Mouse (Mus musculus) myocyte (in vitro differentiated cells): ENCODE data around the gene Nbl1. TPM values are rescaled to one million over a fixed set of nuclear protein-coding genes. Genes with fewer than 3 reads are reported as not detected.

ENCODE experiments used
- H3K27me3 ChIP-seq: one replicate; pipeline ENCODE4 v1.6.1; 2011; ENCODE audit not compliant: control insufficient read depth, insufficient read depth, insufficient read length
- H3K36me3 ChIP-seq: one replicate; pipeline ENCODE4 v1.6.1; 2011; ENCODE audit not compliant: control insufficient read depth, insufficient read depth
- H3K4me2 ChIP-seq: one replicate; pipeline ENCODE4 v1.6.1; 2011; ENCODE audit warnings: low read depth, control low read depth
- H3K4me3 ChIP-seq: one replicate; pipeline ENCODE4 v1.5.1; 2011; ENCODE audit warnings: mild to moderate bottlenecking, control low read depth, moderate library complexity
- H3K79me2 ChIP-seq: one replicate; pipeline ENCODE4 v1.6.1; 2011; ENCODE audit not compliant: control insufficient read depth, insufficient read depth
- H3ac ChIP-seq: one replicate; pipeline ENCODE4 v1.6.1; 2011; ENCODE audit not compliant: control insufficient read depth, insufficient read length
- CEBPB ChIP-seq: IDR thresholded peaks from 2 replicates; pipeline ENCODE4 v1.6.1; 2011; ENCODE audit warnings: mild to moderate bottlenecking, moderate library complexity; ENCODE audit not compliant: poor library complexity, insufficient read depth, severe bottlenecking
- E2F4 ChIP-seq: IDR thresholded peaks from one replicate; pipeline ENCODE4 v1.6.1; 2011; ENCODE audit warnings: mild to moderate bottlenecking, control low read depth, moderate library complexity; ENCODE audit not compliant: insufficient read depth
- MAX ChIP-seq: IDR thresholded peaks from one replicate; pipeline ENCODE4 v1.6.1; 2011; ENCODE audit warnings: low read depth, mild to moderate bottlenecking, control low read depth
- MYOD1 ChIP-seq, 3 experiments: IDR thresholded peaks; one replicate each; pipeline ENCODE4 v1.6.1; 2011; ENCODE audit warnings: control low read depth in 2 of 3, low read depth in 2 of 3, mild to moderate bottlenecking in 2 of 3, moderate library complexity in 1 of 3; ENCODE audit not compliant: insufficient read length in 2 of 3, control insufficient read depth in 1 of 3
- MYOG ChIP-seq, 3 experiments: IDR thresholded peaks; one replicate each; pipeline ENCODE4 v1.6.1; 2011; ENCODE audit warnings: control low read depth in 2 of 3, low read depth in 2 of 3, mild to moderate bottlenecking in 2 of 3; ENCODE audit not compliant: insufficient read length in 2 of 3, control insufficient read depth in 1 of 3, insufficient read depth in 1 of 3
- POLR2A ChIP-seq: IDR thresholded peaks from one replicate; pipeline ENCODE4 v1.6.1; 2011; ENCODE audit warnings: low read depth, mild to moderate bottlenecking, control low read depth, moderate library complexity; ENCODE audit not compliant: insufficient read length
- POLR2AphosphoS2 ChIP-seq: IDR thresholded peaks from one replicate; pipeline ENCODE4 v1.6.1; 2011; ENCODE audit warnings: low read depth, control low read depth; ENCODE audit not compliant: insufficient read length
- REST ChIP-seq: IDR thresholded peaks from one replicate; pipeline ENCODE4 v1.6.1; 2011; ENCODE audit warnings: mild to moderate bottlenecking, control low read depth, moderate library complexity; ENCODE audit not compliant: insufficient read depth, insufficient read length
- SRF ChIP-seq: IDR thresholded peaks from one replicate; pipeline ENCODE4 v1.6.1; 2011; ENCODE audit warnings: low read depth; ENCODE audit not compliant: control insufficient read depth, insufficient read length
- TCF12 ChIP-seq: IDR thresholded peaks from one replicate; pipeline ENCODE4 v1.6.1; 2011; ENCODE audit warnings: mild to moderate bottlenecking, control low read depth; ENCODE audit not compliant: poor library complexity, insufficient read depth, severe bottlenecking
- TCF3 ChIP-seq: IDR thresholded peaks from one replicate; pipeline ENCODE4 v1.6.1; 2011; ENCODE audit warnings: low read depth, control low read depth; ENCODE audit not compliant: insufficient read length
- USF1 ChIP-seq: IDR thresholded peaks from one replicate; pipeline ENCODE4 v1.6.1; 2011; ENCODE audit warnings: low read depth, mild to moderate bottlenecking, control low read depth, moderate library complexity
- polyA plus RNA-seq: library from polyadenylated mRNA; unstranded; fragments of >200 nt; fragmentation: generic; extraction: Trizol; gene quantifications from one replicate; pipeline ENCODE4 v1.2.1, GENCODE M21; 2012; ENCODE audit warnings: missing spikeins

Gene Nbl1
- polyA plus RNA-seq, 1 experiment, result 42.2 TPM

- Histone ChIP-seq H3ac (no peak overlapping the region), H3K36me3 (no peaks in the 10 kb centered on the region), H3K79me2 (no peaks in the 10 kb centered on the region), H3K27me3 (peaks cover 10% of the 10 kb centered on the region), H3K4me3 (no peak overlapping the region), H3K4me2 (no peak overlapping the region)
- no peak for TF ChIP-seq MYOD1 (IDR thresholded peaks at IDR 0.05; ENCODE audit: control insufficient read depth in 1 of 3, insufficient read length in 2 of 3, low read depth in 2 of 3)
- TF ChIP-seq SRF, result no peak
- TF ChIP-seq MAX, result no peak
- TF ChIP-seq E2F4, result no peak
- TF ChIP-seq POLR2A, result no peak
- no peak for TF ChIP-seq REST
- TF ChIP-seq CEBPB, result no peak
- TF ChIP-seq TCF3, result no peak
- TF ChIP-seq POLR2AphosphoS2, result no peak
- TF ChIP-seq USF1, result no peak
- TF ChIP-seq TCF12, result no peak
- TF ChIP-seq MYOG (IDR thresholded peaks at IDR 0.05; ENCODE audit: control insufficient read depth in 1 of 3, insufficient read depth in 1 of 3, insufficient read length in 2 of 3, low read depth in 2 of 3), result no peak
Measured at GRCm38 (mm10) chr4:139054300-139054923, 38.4 kb downstream of the Nbl1 start.

- Histone ChIP-seq H3ac (no peak overlapping the region), H3K79me2 (no peaks in the 10 kb centered on the region), H3K4me3 (no peak overlapping the region), H3K36me3 (no peaks in the 10 kb centered on the region), H3K4me2 (no peak overlapping the region), H3K27me3 (peaks cover 10% of the 10 kb centered on the region)
- TF ChIP-seq POLR2A (no peak), REST (no peak), SRF (no peak), E2F4 (no peak), USF1 (no peak), MYOG (IDR thresholded peaks at IDR 0.05; ENCODE audit: control insufficient read depth in 1 of 3, insufficient read depth in 1 of 3, insufficient read length in 2 of 3, low read depth in 2 of 3) (no peak), MAX (no peak), TCF12 (no peak), POLR2AphosphoS2 (no peak), TCF3 (no peak), CEBPB (no peak), MYOD1 (IDR thresholded peaks at IDR 0.05; ENCODE audit: control insufficient read depth in 1 of 3, insufficient read length in 2 of 3, low read depth in 2 of 3) (no peak)
Measured at GRCm38 (mm10) chr4:139053391-139053790, 39.4 kb downstream of the Nbl1 start.

GRCm38 (mm10) chr4:139052796-139053195, 40.0 kb downstream of the Nbl1 start:
- H3K4me2 ChIP-seq, result no peak overlapping the region
- no peak overlapping the region for H3ac ChIP-seq
- peaks cover 10% of the 10 kb centered on the region for H3K27me3 ChIP-seq
- TF ChIP-seq TCF12 (no peak), E2F4 (no peak), REST (no peak), MAX (no peak), MYOD1 (IDR thresholded peaks at IDR 0.05; ENCODE audit: control insufficient read depth in 1 of 3, insufficient read length in 2 of 3, low read depth in 2 of 3) (no peak), POLR2A (no peak)
- no peaks in the 10 kb centered on the region for H3K79me2 ChIP-seq
- H3K4me3 ChIP-seq, result no peak overlapping the region
- H3K36me3 ChIP-seq, result no peaks in the 10 kb centered on the region

GRCm38 (mm10) chr4:139048518-139048917, 44.3 kb downstream of the Nbl1 start:
- Histone ChIP-seq H3ac (no peak overlapping the region), H3K79me2 (no peaks in the 10 kb centered on the region)

More at GRCm38 (mm10) chr4:139048518-139048917, 44.3 kb downstream of the Nbl1 start:
- Histone ChIP-seq H3K4me3 (no peak overlapping the region), H3K27me3 (peaks cover 2% of the 10 kb centered on the region), H3K36me3 (no peaks in the 10 kb centered on the region), H3K4me2 (no peak overlapping the region)
- no peak for TF ChIP-seq POLR2AphosphoS2
- TF ChIP-seq USF1, result no peak
- TF ChIP-seq MYOG (IDR thresholded peaks at IDR 0.05; ENCODE audit: control insufficient read depth in 1 of 3, insufficient read depth in 1 of 3, insufficient read length in 2 of 3, low read depth in 2 of 3), result no peak
- TF ChIP-seq TCF12, result no peak
- no peak for TF ChIP-seq MAX
- TF ChIP-seq SRF, result no peak
- TF ChIP-seq MYOD1 (IDR thresholded peaks at IDR 0.05; ENCODE audit: control insufficient read depth in 1 of 3, insufficient read length in 2 of 3, low read depth in 2 of 3), result no peak
- TF ChIP-seq E2F4, result no peak
- TF ChIP-seq POLR2A, result no peak
- no peak for TF ChIP-seq TCF3
- TF ChIP-seq REST, result no peak
- no peak for TF ChIP-seq CEBPB
